Mouse (Mus musculus) forebrain, postnatal 0 days (tissue): ENCODE measurements at regions not wholly inside any gene's neighbourhood (a gene's known extent, or its start where the extent isn't known, plus 50 kb on each side); places are given as distances from the start of the nearest gene placed in this dataset.

ENCODE experiments used
- ATAC-seq: fragments of 200-750 bp; cut with Nextera tagmentation; 2 replicates; pipeline ENCODE4 v1.8.0; 2017; ENCODE audit warnings: mild to moderate bottlenecking, moderate library complexity
- DNase-seq: peaks from one replicate; pipeline ENCODE4 v3.0.0-alpha.2; 2015
- H3K27ac ChIP-seq: fragments of 300-500 bp; sonication (generic); 2 replicates; pipeline ENCODE4 v1.5.1; 2014; ENCODE audit warnings: low read depth, mild to moderate bottlenecking, antibody characterized with exemption, low read length, moderate library complexity, mixed read lengths
- H3K27me3 ChIP-seq: fragments of 300-500 bp; sonication (generic); 2 replicates; pipeline ENCODE4 v1.6.1; 2014; ENCODE audit warnings: mild to moderate bottlenecking, low read length, mixed read lengths; ENCODE audit not compliant: insufficient read depth
- H3K36me3 ChIP-seq: fragments of 300-500 bp; sonication (generic); 2 replicates; pipeline ENCODE4 v1.6.1; 2014; ENCODE audit warnings: mild to moderate bottlenecking, moderate library complexity; ENCODE audit not compliant: insufficient read depth
- H3K4me1 ChIP-seq: fragments of 300-500 bp; sonication (generic); 2 replicates; pipeline ENCODE4 v1.6.1; 2014; ENCODE audit warnings: antibody characterized with exemption; ENCODE audit not compliant: insufficient read depth
- H3K4me2 ChIP-seq: fragments of 300-500 bp; sonication (generic); 2 replicates; pipeline ENCODE4 v1.6.1; 2014; ENCODE audit warnings: low read depth, mild to moderate bottlenecking, moderate library complexity
- H3K4me3 ChIP-seq: fragments of 300-500 bp; sonication (generic); 2 replicates; pipeline ENCODE4 v1.5.1; 2014; ENCODE audit warnings: low read depth, low read length, mixed read lengths
- H3K9ac ChIP-seq: fragments of 300-500 bp; sonication (generic); 2 replicates; pipeline ENCODE4 v1.6.1; 2014; ENCODE audit warnings: mild to moderate bottlenecking
- H3K9me3 ChIP-seq: fragments of 300-500 bp; sonication (generic); 2 replicates; pipeline ENCODE4 v1.6.1; 2016; ENCODE audit warnings: low read length
- CTCF ChIP-seq: sonication (generic); IDR thresholded peaks from 2 replicates; pipeline ENCODE4 v1.5.1; 2016; ENCODE audit warnings: antibody characterized with exemption, control low read depth, low read depth
- WGBS: fragments of 180-500 bp; shearing (Covaris S2); extraction: QIAGEN DNeasy Blood & Tissue Kit; methylation state at CpG from one replicate; pipeline ENCODE4 v1.1.7; 2014; 5-methylcytosine and 5-hydroxymethylcytosine counted together

DNA sequence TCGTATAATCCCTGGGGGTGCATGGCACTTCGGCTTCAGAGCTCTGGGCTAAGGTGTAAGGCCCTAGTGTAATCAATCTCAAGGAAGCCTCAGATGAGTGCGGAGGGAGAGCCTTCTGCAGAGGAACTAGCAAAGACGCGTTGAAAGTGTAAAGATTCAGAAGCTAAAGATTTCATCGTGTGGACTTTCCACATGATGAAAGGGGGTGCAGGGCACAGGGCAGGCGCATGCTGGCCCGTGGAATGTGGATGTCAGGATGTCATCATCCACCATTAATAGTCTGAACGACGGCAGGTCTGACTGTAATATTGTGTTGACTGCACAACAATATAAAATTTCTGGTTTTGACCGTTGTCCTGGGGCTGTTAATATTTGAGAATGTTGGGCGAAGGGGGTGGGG is 85.2 kb upstream of the Ccnd2 start:
- Histone ChIP-seq H3K9me3 (no peaks in the 10 kb centered on the region), H3K4me2 (no peak overlapping the region), H3K27ac (no peak overlapping the region), H3K27me3 (no peaks in the 10 kb centered on the region), H3K36me3 (no peaks in the 10 kb centered on the region), H3K4me1 (no peaks in the 10 kb centered on the region), H3K9ac (no peak overlapping the region), H3K4me3 (no peak overlapping the region)
- ATAC-seq: no peak
- no peak for DNase-seq
- no peak for TF ChIP-seq CTCF
- WGBS: 92% methylated on average over 12 of the region's 12 CpGs

- WGBS: 79% methylated on average over 12 of the region's 12 CpGs
- Histone ChIP-seq H3K36me3 (no peaks in the 10 kb centered on the region), H3K27me3 (no peaks in the 10 kb centered on the region), H3K4me2 (no peak overlapping the region), H3K9ac (no peak overlapping the region), H3K9me3 (no peaks in the 10 kb centered on the region), H3K4me3 (no peak overlapping the region), H3K4me1 (no peaks in the 10 kb centered on the region), H3K27ac (no peak overlapping the region)
- ATAC-seq: no peak
- no peak for TF ChIP-seq CTCF
- DNase-seq: no peak
Measured at GRCm38 (mm10) chr6:127239529-127240471, 87.8 kb upstream of the Ccnd2 start.

GRCm38 (mm10) chr6:127240472-127241375 is 88.7 kb upstream of the Ccnd2 start:
- Histone ChIP-seq H3K27ac (no peak overlapping the region), H3K4me2 (no peak overlapping the region), H3K27me3 (no peaks in the 10 kb centered on the region), H3K36me3 (no peaks in the 10 kb centered on the region), H3K9me3 (no peaks in the 10 kb centered on the region), H3K4me3 (no peak overlapping the region), H3K9ac (no peak overlapping the region), H3K4me1 (no peaks in the 10 kb centered on the region)
- DNase-seq: no peak
- 93% methylated on average over 19 of the region's 19 CpGs for WGBS
- TF ChIP-seq CTCF: no peak
- no peak for ATAC-seq

- Histone ChIP-seq H3K9me3 (no peaks in the 10 kb centered on the region), H3K4me2 (no peak overlapping the region), H3K4me1 (no peaks in the 10 kb centered on the region), H3K36me3 (no peaks in the 10 kb centered on the region), H3K27me3 (no peaks in the 10 kb centered on the region), H3K27ac (no peak overlapping the region), H3K4me3 (no peak overlapping the region), H3K9ac (no peak overlapping the region)
- ATAC-seq (no peak), DNase-seq (no peak)
- no peak for TF ChIP-seq CTCF
- WGBS: 68% methylated on average over 14 of the region's 14 CpGs
Measured at GRCm38 (mm10) chr6:127241693-127242425, 89.9 kb upstream of the Ccnd2 start.

DNA sequence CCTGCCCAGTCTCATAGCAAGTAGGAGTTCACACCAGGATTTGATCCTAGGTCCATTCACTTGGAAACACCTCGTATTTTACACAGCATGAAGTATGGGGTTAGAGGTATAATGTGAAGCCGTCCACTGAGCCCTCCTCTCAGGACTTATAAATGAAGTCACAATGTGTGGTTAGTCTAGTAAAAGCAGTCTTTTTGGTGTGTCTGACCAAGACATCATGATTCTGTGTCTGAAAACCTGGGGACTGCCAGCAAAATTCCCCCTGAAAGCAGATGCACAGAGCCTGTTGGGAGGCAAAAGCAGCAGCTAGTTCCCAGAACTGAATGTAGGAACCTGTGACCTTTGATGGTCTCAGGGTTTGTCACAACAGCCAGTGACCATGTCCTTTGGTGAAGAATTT is 91.0 kb upstream of the Ccnd2 start:
- no peak for TF ChIP-seq CTCF
- Histone ChIP-seq H3K9me3 (no peaks in the 10 kb centered on the region), H3K4me1 (no peaks in the 10 kb centered on the region), H3K4me3 (no peak overlapping the region), H3K4me2 (no peak overlapping the region), H3K27me3 (no peaks in the 10 kb centered on the region), H3K9ac (no peak overlapping the region), H3K27ac (no peak overlapping the region), H3K36me3 (no peaks in the 10 kb centered on the region)
- no peak for ATAC-seq
- no peak for DNase-seq
- WGBS: 83% methylated on average over 2 of the region's 2 CpGs

- 86% methylated on average over 4 of the region's 4 CpGs for WGBS
- H3K4me3 ChIP-seq: no peak overlapping the region
- no peak for TF ChIP-seq CTCF
- ATAC-seq: no peak
- no peaks in the 10 kb centered on the region for H3K36me3 ChIP-seq
- H3K27me3 ChIP-seq: no peaks in the 10 kb centered on the region
- no peak overlapping the region for H3K27ac ChIP-seq
- no peaks in the 10 kb centered on the region for H3K9me3 ChIP-seq
- H3K4me1 ChIP-seq: no peaks in the 10 kb centered on the region
- no peak overlapping the region for H3K4me2 ChIP-seq
- no peak for DNase-seq
- no peak overlapping the region for H3K9ac ChIP-seq
Measured at GRCm38 (mm10) chr6:127245814-127246440, 93.9 kb upstream of the Ccnd2 start.
